Mouse (Mus musculus): ENCODE measurements at regions not wholly inside any gene's neighbourhood (a gene's known extent, or its start where the extent isn't known, plus 50 kb on each side); places are given as distances from the start of the nearest gene placed in this dataset.

DNA sequence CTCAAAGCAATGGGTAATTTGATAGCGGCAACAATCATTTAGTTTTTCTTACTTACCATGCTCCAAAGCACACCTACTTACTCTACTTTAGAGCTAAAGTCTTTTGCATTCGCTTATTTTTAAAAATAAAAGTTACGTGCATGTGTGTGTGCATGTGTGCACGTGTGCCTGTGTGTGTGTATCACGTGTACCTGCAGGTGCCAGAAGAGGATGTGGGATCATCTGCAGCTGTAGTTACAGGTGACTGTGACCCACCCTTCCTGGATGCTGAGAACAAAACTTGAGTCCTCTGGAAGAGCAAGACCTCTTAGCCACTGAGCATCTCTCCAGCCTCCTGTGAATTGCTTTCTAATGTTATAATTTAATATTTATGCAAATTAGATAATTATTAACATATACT, 52.0 kb upstream of the Jazf1 start:
- no peak overlapping the region for H3K27ac ChIP-seq (ENCODE audit: low read length)
- no peaks in the 10 kb centered on the region for H3K9me3 ChIP-seq (replicated peaks; ENCODE audit: control insufficient read depth, low read length)
- WGBS = 88% methylated on average over 5 of the region's 5 CpGs
- H3K27me3 ChIP-seq (ENCODE audit: control insufficient read depth, insufficient read depth, low read length) = no peaks in the 10 kb centered on the region
- no peak overlapping the region for H3K4me2 ChIP-seq (ENCODE audit: low read depth, low read length)
- H3K9ac ChIP-seq (ENCODE audit: low read length) = no peak overlapping the region
- H3K4me1 ChIP-seq (ENCODE audit: control insufficient read depth, insufficient read depth, low read length) = no peaks in the 10 kb centered on the region
- ATAC-seq (replicated peaks; ENCODE audit: extremely low read depth, insufficient read depth, low FRiP score) = no peak
- no peak overlapping the region for H3K4me3 ChIP-seq (ENCODE audit: low read length)
- H3K36me3 ChIP-seq (ENCODE audit: control insufficient read depth, insufficient read depth) = no peaks in the 10 kb centered on the region

All from heart, embryonic 16.5 days (tissue).